Mouse (Mus musculus): ENCODE data around the gene Rnase4.

Rnase4 gene

DNA sequence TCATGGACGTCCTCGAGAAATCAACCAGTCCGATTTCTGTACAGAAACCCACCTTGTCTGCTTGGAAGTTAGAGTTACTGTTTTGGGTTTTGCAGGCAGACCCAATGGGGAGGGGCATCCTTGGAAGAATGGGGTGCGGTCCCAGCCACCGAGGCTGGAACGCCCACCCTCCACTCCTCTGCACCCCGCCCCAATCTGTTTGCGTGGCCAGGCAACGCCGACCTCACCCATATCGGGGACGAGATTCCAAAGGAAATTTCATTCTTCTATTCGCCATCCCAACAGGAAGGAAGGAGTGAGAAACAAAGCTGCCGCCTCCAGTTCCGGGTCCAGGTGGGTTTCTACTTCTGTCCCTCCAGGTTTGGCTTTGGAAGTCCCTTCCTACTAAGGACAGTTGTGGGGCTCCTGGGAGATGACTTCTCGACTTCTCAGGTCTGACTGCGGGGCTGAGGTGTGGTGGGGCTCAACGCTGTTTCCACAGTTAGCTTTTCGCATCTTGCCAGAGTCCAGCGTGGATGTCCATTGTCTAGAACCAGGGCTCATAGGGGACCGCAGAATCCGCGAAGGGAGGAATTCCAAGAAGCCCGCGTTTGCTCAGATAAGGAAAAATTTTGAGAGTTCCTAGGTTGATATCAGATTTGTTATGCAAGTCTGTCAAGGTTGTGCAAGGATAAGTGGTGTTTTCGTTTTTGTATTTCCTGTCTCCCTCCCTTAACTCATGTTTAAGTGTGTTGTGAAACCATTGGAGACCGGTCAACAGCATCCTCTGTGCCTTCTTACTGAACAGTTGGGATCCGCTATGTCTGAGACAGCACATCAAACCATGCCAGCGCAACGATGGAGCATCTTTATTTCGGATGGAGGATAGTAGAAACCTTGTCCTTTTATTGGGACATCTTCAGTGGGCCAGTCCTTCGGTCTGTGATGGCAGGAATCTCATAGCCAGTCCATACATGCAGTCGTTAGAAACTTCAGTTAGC, at the start of gene Rnase4, which contains the start of gene Ang:
Rnase4 (plus strand) TSS at position 157 of the 980 bp plus-strand sequence.
Ang (plus strand) TSS at position 230 of the 980 bp plus-strand sequence.
- DNase-seq, result peak; percentile 38

- no peak for DNase-seq
Measured at GRCm38 (mm10) chr14:51041769-51042168, 49.1 kb upstream of the Rnase4 start, which contains the start of gene Rnase9. Gene Rnase9, minus strand, starts transcription at chr14:51041869.

DNA sequence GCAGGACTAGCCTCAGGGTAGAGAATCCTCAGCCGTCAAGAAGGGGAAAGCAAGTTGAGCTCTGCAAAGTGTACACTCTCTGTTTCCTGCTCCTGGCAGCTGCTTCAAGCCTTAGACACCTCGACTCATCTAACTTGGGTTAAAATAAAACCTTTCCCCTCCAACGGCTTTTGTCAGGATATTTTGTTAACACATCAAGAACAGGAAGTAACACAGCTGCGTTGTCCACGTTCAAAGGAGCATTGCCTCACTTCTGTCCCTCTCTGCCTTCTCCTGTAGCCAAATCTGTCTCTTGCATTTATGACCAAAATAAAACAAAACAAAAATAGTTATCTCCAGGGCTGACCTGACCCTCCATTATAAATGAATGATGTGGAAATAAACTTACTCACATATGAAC, 43.0 kb upstream of the Rnase4 start:
- DNase-seq, result no peak

- no peak for DNase-seq
Measured at GRCm38 (mm10) chr14:51050063-51050462, 40.8 kb upstream of the Rnase4 start, which contains the start of gene Rnase11. Gene Rnase11, minus strand, starts transcription at chr14:51050163.

DNA sequence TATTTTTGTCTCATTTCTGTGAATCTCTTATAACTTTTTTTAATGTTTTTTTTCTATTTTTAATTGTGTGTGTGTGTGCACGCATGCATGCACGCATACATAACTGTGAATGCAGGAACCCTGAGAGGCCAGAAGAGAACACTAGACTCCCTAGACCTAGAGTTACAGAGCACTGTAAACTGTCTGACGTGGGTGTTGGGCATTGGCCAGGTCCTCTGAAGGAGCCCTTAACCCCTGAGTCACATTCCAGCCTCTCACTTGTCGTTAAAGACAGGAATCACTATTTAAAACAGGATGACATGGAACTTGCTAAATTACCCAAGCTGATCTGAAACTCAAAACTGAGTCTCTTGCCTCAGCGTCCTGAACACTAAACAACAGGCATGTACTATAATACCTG, 38.9 kb upstream of the Rnase4 start:
- no peak for DNase-seq

DNA sequence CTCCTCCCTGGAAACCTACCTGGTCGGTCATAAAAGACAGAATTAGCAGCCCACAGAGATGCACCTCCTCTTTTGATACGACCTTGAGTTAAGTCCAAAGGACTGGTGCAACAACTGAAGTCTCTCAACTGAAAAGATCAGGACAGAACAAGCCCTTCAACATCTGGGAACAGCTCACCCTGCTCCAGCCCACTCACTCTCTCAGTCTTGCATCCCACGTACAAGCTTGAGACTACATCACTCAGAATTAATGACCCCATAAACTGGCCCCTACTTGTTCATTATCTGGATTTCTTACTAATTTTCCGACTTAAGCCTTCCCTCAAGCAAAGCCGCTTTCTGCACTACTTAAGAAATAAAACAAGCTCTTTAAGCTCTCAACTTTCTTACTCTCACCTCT, 37.7 kb upstream of the Rnase4 start:
- no peak for DNase-seq

GRCm38 (mm10) chr14:51054243-51055237, 36.3 kb upstream of the Rnase4 start:
- no peak for DNase-seq

- DNase-seq, result no peak
Measured at GRCm38 (mm10) chr14:51057401-51057831, 33.5 kb upstream of the Rnase4 start, which contains the start of gene Rnase12. Gene Rnase12, minus strand, starts transcription at chr14:51057661.

DNA sequence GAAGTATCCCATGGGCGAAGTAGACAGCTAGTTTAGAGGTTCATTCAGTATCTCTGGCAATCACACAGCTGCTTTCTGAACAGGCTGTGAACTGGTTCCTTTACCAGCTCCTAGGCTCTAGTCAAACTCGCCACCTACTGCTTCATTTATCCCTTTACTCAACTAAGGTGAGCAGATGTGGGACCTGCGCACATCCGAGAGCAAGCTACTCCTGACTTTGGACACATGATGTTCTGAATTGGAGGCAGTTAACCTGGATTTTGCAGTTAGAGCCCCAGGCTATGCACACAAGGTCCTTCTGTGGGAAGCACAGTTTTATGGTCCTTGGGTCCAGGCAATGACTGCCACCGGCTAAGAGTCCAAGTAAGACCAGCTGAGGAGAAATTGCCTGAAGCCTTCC, 30.1 kb upstream of the Rnase4 start:
- DNase-seq, result no peak

GRCm38 (mm10) chr14:51068956-51069355, 21.9 kb upstream of the Rnase4 start:
- DNase-seq, result no peak

DNA sequence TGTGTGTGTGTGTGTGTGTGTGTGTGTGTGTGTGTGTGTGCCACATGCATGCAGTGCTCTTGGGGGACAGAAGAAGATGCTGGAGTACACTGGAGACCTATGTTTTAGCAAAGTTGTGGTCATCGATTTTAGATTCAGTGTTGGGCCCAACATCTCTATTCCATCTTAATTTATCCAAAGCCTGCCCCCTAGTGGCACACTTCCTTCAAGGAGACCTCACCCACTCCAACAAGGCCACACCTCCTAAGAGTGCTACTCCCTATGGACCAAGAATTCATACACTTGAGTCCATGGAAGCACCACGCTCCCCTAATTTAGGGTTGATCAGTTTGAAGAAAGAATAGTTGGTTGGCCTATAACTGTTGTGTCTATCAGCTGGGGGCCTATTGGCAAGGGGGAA, 21.3 kb upstream of the Rnase4 start:
- DNase-seq, result no peak

DNA sequence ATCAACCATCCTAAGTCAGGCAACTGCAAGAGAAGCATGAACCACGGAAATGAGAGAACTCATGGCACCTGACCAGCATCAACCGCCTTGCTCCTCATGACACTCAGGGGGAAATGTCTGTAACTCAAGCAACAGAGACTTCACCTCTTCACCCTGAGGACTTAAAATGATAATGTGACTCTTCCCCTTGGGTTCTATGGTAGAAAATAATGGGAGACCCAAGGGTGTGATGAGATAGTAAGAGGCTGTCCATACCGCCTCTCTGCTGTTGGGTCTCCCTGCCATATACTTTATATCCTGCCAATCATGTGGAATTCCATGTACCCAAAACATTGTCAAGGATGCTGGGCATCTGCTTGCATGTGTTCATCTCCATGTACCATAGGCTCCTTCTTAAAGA, 16.5 kb upstream of the Rnase4 start, which contains the start of gene Olfr750:
Olfr750 (minus strand) TSS at position 101 of the 400 bp plus-strand sequence.
- DNase-seq, result no peak

GRCm38 (mm10) chr14:51079180-51079579, 11.7 kb upstream of the Rnase4 start:
- DNase-seq, result no peak

DNA sequence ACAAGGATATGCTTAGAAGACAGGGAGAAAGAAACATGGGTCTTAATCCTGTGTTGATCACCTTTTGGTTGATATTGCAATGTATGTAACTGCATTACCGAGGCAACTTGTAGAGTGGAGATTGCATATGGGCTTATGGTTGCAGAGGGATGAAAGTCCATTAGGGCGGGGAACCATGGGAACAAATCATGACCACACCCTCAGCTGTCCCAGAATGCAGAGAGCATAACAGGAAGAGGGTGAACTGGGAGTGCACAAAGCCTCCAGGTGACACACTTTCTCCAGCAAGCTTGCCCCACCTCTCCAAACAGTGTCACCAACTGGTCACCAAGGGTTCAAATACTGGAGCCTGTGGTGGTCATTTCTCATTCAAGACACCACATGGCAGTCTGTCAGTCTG, 9.8 kb upstream of the Rnase4 start:
- no peak for DNase-seq

- DNase-seq, result no peak
Measured at GRCm38 (mm10) chr14:51082599-51083581, 8.0 kb upstream of the Rnase4 start.

DNA sequence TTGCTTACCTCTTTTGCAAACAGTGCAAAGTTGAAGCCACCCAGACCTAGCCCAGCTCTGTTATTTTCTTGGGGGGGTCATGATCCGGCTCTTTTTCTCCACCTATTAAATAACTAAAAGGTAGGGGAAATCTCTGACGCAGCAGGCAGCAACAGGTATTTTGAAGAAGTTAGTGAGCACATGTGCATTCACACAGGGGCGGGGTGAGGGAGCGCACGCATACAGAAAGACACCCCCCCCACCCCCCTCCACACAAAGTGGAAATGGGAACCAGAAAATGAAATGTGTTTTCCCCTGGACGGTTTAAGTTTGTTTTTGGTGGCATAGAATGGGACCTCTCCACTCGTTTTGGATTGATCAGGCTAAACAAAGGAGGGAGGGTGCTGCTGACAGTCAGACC, 7.1 kb upstream of the Rnase4 start:
- DNase-seq, result no peak

- no peak for DNase-seq
Measured at GRCm38 (mm10) chr14:51085086-51085485, 5.8 kb upstream of the Rnase4 start.

DNA sequence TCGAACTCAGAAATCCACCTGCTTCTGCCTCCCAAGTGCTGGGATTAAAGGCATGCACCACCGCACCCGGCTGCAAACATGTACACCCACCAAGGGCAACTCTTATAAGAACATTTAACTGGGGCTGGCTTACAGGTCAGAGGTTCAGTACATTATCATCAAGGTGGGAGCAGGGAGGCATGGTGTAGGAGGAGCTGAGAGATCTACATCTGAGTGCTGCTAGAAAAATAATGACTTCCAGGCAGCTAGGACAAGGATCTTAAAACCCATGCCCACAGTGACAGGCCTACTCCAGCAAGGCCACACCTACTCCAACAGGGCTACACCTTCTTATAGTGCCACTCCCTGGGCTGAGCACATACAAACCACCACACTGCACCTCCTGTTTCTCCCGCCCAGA, 5.0 kb upstream of the Rnase4 start:
- no peak for DNase-seq

DNA sequence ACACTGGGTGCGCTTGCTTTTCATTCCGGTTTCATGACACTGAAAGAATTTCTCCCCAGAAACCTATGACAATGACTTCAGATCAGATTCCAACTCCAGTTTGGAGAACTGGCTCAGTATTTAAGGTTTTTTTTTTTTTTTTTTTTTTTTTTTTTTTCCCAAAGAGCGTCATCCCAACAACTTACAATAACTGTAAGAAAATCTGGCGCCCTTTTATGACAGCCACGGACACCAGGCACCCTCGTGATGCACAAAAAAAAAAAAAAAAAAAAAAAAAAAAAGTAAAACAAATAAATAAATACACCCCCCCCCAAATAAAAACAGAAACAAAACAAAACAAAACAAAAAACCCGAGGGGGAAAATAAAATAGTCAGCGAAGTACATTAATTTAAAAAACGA, 3.1 kb upstream of the Rnase4 start:
- no peak for DNase-seq

DNA sequence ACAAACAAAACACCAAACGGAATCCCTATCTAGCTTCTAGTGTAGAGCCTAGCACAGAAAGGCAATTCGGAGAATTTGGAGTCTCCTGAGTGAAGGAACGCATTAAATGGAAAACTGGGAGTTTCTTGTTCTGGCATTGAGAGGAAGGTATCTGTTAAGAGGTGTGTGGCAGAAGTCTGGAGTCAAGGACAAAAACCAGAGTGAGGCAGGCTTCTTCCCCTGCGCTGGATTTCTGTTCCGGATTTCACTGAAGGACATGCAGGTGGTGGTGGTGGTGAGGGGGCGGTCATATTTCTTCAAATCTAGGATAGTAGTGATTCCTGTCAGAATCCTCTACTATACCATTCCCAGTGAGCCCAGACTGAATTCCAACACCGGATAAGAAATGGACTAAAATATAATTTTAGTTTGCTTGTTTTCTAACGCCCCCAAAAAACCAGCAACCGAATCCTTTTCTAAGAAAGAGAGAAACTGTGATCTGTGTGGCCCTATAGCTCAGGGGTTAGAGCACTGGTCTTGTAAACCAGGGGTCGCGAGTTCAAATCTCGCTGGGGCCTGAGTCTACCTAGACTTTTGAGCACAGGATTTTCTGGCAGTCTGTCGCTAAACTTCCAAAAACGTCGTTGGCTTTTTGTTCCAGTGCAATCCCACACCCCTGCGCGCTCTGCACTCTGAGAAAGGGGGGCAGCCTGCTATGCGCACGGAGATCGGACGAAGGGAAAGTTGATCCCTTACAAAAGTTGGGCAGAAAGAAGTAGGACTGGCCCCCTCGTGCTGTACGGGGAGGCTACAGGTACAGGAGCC, 2.5 kb upstream of the Rnase4 start:
- DNase-seq, result peak; percentile 86
